Mouse (Mus musculus) hindbrain, embryonic 14.5 days (tissue): ENCODE measurements around the gene Wdr62. TPM values are rescaled to one million over a fixed set of nuclear protein-coding genes. Genes with fewer than 3 reads are reported as not detected.
"Not testable (repeated sequence)": the region's sequence is repeated elsewhere in the genome, so short reads cannot be mapped to it uniquely, and the experiment has no call there.

Experiments used
- ATAC-seq: fragments of 200-750 bp; cut with Nextera tagmentation; 2 replicates; pipeline ENCODE4 v1.8.0; 2017; ENCODE audit warnings: moderate number of reproducible peaks, mild to moderate bottlenecking, moderate TSS enrichment, moderate library complexity; ENCODE audit not compliant: low FRiP score
- DNase-seq: peaks from one replicate; pipeline ENCODE4 v3.0.0-alpha.2; 2015; ENCODE audit warnings: low spot score
- H3K27ac ChIP-seq: fragments of 300-500 bp; sonication (generic); 2 replicates; pipeline ENCODE4 v1.5.1; 2014; ENCODE audit warnings: mild to moderate bottlenecking, moderate library complexity
- H3K27me3 ChIP-seq: fragments of 300-500 bp; sonication (generic); 2 replicates; pipeline ENCODE4 v1.6.1; 2014; ENCODE audit warnings: mild to moderate bottlenecking, low read length, mixed read lengths; ENCODE audit not compliant: control insufficient read depth, insufficient read depth
- H3K36me3 ChIP-seq: fragments of 300-500 bp; sonication (generic); replicated peaks from 2 replicates; pipeline ENCODE4 v1.6.1; 2014; ENCODE audit not compliant: control insufficient read depth, insufficient read depth
- H3K4me1 ChIP-seq: fragments of 300-500 bp; sonication (generic); replicated peaks from 2 replicates; pipeline ENCODE4 v1.6.1; 2014; ENCODE audit warnings: antibody characterized with exemption, low read length, mixed read lengths; ENCODE audit not compliant: control insufficient read depth, insufficient read depth
- H3K4me2 ChIP-seq: fragments of 300-500 bp; sonication (generic); replicated peaks from 2 replicates; pipeline ENCODE4 v1.6.1; 2014; ENCODE audit warnings: mild to moderate bottlenecking, moderate library complexity
- H3K4me3 ChIP-seq: fragments of 300-500 bp; sonication (generic); replicated peaks from 2 replicates; pipeline ENCODE4 v1.5.1; 2014; ENCODE audit warnings: mild to moderate bottlenecking, low read length
- H3K9ac ChIP-seq: fragments of 300-500 bp; sonication (generic); 2 replicates; pipeline ENCODE4 v1.6.1; 2014
- H3K9me3 ChIP-seq: fragments of 300-500 bp; sonication (generic); 2 replicates; pipeline ENCODE4 v1.6.1; 2016; ENCODE audit warnings: low read length; ENCODE audit not compliant: control insufficient read depth
- WGBS: fragments of 180-500 bp; shearing (Covaris S2); extraction: QIAGEN DNeasy Blood & Tissue Kit; methylation state at CpG from one replicate; pipeline ENCODE4 v1.1.7; 2014; 5-methylcytosine and 5-hydroxymethylcytosine counted together
- polyA plus RNA-seq: library from polyadenylated mRNA; unstranded; fragments of >200 nt; fragmentation: Nextera tagmentation; extraction: Ambion mirVana; gene quantifications from 2 replicates; pipeline ENCODE4 v1.2.1, GENCODE M21; 2014

The Wdr62 gene
- polyA plus RNA-seq, 1 experiment from 2014 or later, result 5.7 TPM

DNA sequence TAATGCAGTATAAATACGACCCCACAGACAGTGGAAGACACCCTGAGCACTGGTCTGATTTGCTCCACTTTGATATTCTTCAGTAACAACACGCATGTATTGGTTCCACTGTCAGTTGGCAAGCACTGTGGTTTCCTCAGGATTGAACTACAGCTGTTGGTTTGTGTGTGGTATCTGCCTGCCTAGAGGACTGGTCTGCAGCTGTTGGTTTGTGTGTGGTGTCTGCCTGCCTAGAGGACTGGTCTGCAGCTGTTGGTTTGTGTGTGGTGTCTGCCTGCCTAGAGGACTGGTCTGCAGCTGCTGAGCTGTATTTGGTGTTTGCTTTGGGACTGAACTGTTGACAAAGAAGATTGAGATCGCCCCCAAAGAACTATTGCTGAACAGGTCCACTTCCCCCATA lies 42.8 kb downstream of the Wdr62 start:
- not testable (repeated sequence) for H3K27me3 ChIP-seq, H3K27ac ChIP-seq, H3K4me3 ChIP-seq, H3K4me1 ChIP-seq, DNase-seq, H3K4me2 ChIP-seq, ATAC-seq, H3K9ac ChIP-seq, H3K9me3 ChIP-seq
- H3K36me3 ChIP-seq, result peaks cover 27% of the 10 kb centered on the region
- WGBS, result 95% methylated on average over 3 of the region's 3 CpGs

DNA sequence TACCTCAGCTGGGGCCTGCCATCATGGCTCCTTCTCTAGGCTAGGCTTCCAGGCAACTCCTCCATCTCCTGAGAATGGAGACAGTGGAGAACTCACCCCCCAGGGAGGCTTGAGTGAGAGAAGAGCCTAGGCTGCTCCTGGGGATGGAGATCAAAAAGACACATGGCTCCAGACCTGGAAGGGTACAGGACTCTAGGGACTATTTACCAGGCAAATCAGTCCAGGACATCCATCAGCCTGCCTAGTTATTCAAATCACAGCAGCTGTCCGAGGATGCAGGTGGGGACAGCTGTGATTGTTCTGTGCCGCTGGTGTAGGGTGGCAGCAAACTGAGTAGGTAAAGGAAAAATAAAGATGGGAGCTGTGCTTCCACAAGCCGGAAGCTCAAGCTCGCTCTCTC lies 44.6 kb downstream of the Wdr62 start, which contains the start of gene Ovol3:
Gene Ovol3 (minus strand): TSS at position 101 of the 400 bp plus-strand sequence.
- peaks cover 24% of the 10 kb centered on the region for H3K36me3 ChIP-seq

DNA sequence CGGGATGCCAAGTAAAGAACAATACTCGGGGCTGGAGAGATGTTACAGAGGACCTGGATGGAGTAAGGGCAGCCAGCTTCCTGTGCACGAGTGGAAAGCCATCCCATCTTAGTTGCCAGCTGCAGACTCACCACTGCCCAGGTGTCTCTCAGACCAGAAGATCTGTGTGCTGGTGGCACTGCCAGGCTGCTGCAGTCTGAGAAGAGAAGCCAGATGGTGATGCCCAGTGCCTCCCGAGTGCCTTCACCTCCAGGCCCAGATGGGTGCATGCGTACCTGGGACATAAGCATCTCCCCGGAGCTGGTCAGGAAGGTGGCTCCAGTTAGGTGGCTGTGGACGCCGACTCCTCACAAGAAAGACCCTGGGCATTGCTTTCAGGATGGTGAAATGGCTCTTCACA lies 45.1 kb downstream of the Wdr62 start:
- DNase-seq (no peak), ATAC-seq (no peak)
- Histone ChIP-seq H3K27ac (no peak overlapping the region), H3K27me3 (no peaks in the 10 kb centered on the region), H3K4me2 (no peak overlapping the region), H3K9me3 (no peaks in the 10 kb centered on the region), H3K36me3 (peaks cover 24% of the 10 kb centered on the region), H3K4me3 (no peak overlapping the region), H3K4me1 (peaks cover 10% of the 10 kb centered on the region), H3K9ac (no peak overlapping the region)
- 92% methylated on average over 8 of the region's 8 CpGs for WGBS

More for the DNA sequence above, 44.6 kb downstream of the Wdr62 start, which contains the start of gene Ovol3:
- H3K4me1 ChIP-seq, result peaks cover 8% of the 10 kb centered on the region
- DNase-seq, result no peak
- no peaks in the 10 kb centered on the region for H3K9me3 ChIP-seq
- no peak within 1 kb of the TSS for H3K9ac ChIP-seq
- no peak within 1 kb of the TSS for H3K4me3 ChIP-seq
- H3K27me3 ChIP-seq, result no peaks in the 10 kb centered on the region
- H3K4me2 ChIP-seq, result no peak within 1 kb of the TSS
- WGBS, result 75% methylated on average over 4 of the region's 4 CpGs
- ATAC-seq, result no peak
- no peak within 1 kb of the TSS for H3K27ac ChIP-seq

DNA sequence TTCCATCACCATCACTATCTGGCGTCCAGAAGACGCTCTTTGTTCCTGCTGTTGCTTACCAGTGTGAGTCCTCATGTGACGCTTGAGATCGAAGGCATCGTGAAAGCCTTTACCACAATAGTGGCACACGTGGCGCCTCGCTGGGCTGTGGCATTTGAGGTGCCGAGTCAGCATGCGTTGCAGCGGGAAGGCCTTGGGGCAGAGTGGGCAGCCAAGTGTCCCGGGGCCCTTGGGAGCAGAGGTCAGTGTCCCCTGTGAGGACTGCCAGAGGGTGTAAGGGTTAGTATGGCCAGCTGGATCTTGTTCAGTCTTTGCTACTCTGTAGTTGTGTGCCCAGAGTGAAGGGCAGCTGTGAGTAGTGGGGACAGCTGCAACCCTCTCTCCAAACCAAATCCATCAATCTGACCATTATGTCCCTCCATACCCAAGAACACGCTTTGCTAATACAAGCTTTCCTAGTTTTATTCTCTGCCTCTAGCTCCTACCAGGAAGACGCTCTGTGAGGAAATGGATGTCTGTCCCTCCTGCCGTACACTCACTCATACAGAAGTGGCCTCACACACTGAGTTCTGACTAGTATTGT lies 45.9 kb downstream of the Wdr62 start:
- H3K27me3 ChIP-seq, result no peaks in the 10 kb centered on the region
- WGBS, result 93% methylated on average over 15 of the region's 15 CpGs
- no peak for ATAC-seq

DNA sequence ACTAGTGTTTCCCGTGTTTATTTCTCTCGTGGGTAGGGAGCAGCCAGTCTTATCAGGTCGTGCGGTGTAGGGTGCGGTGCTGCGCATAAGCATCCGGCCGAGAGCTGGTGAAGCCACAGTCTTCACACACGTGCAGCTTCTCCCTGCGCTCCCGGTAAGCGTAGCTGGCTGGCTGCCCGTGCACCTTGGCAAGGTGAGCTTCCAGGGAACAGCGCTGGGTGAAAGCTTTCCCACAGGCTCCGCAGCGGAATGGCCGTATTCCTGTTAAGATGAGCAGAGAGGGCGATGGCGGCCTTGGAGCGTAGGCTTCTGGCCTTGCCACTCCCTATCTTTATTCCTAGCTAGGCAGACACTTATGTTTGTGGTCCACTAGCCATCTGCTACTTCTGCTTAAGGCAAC lies 46.8 kb downstream of the Wdr62 start:
- Histone ChIP-seq H3K36me3 (peaks cover 25% of the 10 kb centered on the region), H3K4me1 (peaks cover 10% of the 10 kb centered on the region), H3K9me3 (no peaks in the 10 kb centered on the region), H3K27me3 (no peaks in the 10 kb centered on the region), H3K27ac (no peak overlapping the region), H3K4me2 (peak overlapping the region; percentile 57), H3K4me3 (peak overlapping the region; percentile 63), H3K9ac (peak overlapping the region; percentile 1; the same call in 1 of the 2 replicates)
- no peak for DNase-seq
- WGBS, result 89% methylated on average over 20 of the region's 20 CpGs
- no peak for ATAC-seq

More for the DNA sequence above, 45.9 kb downstream of the Wdr62 start:
- Histone ChIP-seq H3K36me3 (peaks cover 24% of the 10 kb centered on the region), H3K9me3 (no peaks in the 10 kb centered on the region), H3K27ac (no peak overlapping the region), H3K4me1 (peaks cover 10% of the 10 kb centered on the region), H3K9ac (no peak overlapping the region), H3K4me2 (no peak overlapping the region), H3K4me3 (no peak overlapping the region)
- no peak for DNase-seq

DNA sequence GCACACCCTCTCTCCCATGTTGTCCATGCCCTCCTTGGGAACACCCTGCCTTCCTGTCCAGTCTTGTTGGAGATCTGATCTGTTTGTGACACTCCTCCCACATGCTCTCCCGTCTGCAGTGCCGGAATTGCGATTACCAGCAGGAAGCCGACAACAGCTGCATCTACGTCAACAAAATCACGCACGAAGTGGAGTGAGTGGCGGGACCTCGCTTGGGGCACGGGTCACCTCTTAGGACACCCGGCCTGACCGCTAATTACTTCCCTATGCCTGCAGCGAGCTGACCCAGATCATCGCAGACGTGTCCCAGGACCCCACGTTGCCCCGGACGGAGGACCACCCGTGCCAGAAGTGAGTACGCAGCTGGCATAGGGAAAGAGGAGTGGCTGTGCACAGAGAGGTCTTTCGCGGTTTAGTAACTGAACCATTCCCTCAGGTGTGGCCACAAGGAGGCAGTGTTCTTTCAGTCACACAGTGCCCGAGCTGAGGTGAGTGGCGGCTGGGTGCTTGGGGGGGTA lies 47.5 kb downstream of the Wdr62 start:
- ATAC-seq (no peak; the same call in 1 of the 2 replicates), DNase-seq (peak; percentile 27)
- H3K9ac ChIP-seq, result peak overlapping the region; percentile 75
- peak overlapping the region; percentile 63 for H3K4me3 ChIP-seq
- peaks cover 10% of the 10 kb centered on the region for H3K4me1 ChIP-seq
- peak overlapping the region; percentile 57 for H3K4me2 ChIP-seq
- H3K27ac ChIP-seq, result peak overlapping the region; percentile 96
- H3K27me3 ChIP-seq, result no peaks in the 10 kb centered on the region
- WGBS, result 4% methylated on average over 24 of the region's 24 CpGs
- no peaks in the 10 kb centered on the region for H3K9me3 ChIP-seq
- peaks cover 31% of the 10 kb centered on the region for H3K36me3 ChIP-seq

DNA sequence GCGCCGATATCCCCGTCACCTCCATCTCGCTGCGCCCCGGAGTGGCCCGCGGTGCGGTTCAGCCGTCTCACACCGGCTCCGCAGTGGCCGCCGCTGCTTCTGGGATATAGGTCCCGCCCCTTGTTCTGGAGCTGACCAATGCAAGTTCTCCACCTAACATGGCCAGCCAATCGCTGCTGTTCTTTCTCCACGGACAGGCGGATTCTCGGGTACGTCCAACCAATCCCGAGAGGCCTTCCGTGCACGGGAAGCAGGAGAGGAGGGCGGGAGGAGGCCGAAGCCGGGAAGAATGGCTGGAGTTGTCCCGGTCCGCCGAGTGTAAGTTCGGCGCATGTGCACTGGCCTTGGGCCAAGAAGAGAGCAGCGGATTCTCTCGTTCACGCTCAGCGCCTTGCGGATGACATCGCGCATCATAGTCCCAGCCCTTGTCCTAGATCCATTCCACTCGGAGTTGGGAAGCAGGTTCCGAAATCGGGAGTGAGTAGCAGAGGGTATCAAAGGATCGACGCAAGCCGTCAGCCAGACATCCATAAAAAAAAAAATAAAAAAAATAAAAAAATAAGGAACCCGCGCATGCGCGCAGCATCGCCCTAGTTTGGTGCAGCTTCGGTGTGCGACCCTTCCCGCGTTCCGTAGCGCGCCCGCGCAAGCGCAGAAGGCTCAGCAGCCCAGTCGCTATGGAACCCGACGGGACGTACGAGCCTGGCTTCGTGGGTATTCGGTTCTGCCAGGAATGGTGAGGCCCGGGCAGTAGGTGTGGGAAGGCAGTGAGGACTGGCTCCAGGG lies 48.4 kb downstream of the Wdr62 start, which contains the start of the genes Polr2i and Tbcb:
Gene Polr2i (plus strand): TSS at position 280 of the 786 bp plus-strand sequence.
Gene Tbcb (minus strand): TSS at position 604 of the 786 bp plus-strand sequence.
- ATAC-seq, result peak; percentile 95

DNA sequence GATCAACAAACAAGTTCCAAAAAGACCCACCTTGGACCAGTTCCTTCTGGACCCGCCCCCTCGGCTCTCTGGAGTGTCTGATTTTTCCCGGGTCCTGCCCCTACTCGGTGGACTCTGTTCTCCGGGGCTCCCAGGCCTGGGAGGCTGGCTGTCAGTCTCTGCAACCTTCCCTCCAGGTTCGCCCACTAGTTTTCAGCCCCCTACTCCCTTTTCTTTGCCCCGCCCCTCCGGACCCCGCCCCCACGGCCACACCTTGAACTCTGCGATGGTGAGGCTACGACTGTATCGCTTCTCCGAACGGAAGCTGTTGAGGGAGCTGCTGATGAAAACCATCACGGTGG lies 48.9 kb downstream of the Wdr62 start:
- H3K4me3 ChIP-seq, result peak overlapping the region; percentile 63
- peak overlapping the region; percentile 60 for H3K4me2 ChIP-seq
- peaks cover 10% of the 10 kb centered on the region for H3K4me1 ChIP-seq
- peaks cover 45% of the 10 kb centered on the region for H3K36me3 ChIP-seq
- peak overlapping the region; percentile 96 for H3K27ac ChIP-seq
- DNase-seq, result no peak
- WGBS, result under 1% methylated on average over 16 of the region's 16 CpGs
- no peaks in the 10 kb centered on the region for H3K27me3 ChIP-seq
- H3K9me3 ChIP-seq, result no peaks in the 10 kb centered on the region
- peak; percentile 49; the same call in 1 of the 2 replicates for ATAC-seq
- H3K9ac ChIP-seq, result peak overlapping the region; percentile 75

More for the DNA sequence above, 48.4 kb downstream of the Wdr62 start, which contains the start of the genes Polr2i and Tbcb:
- WGBS, result under 1% methylated on average over 67 of the region's 67 CpGs
- Histone ChIP-seq H3K4me1 (peaks cover 10% of the 10 kb centered on the region), H3K4me3 (peak within 1 kb of the TSS; percentile 63), H3K27me3 (no peaks in the 10 kb centered on the region), H3K9me3 (no peaks in the 10 kb centered on the region), H3K4me2 (peak within 1 kb of the TSS; percentile 60), H3K36me3 (peaks cover 39% of the 10 kb centered on the region), H3K27ac (peak within 1 kb of the TSS; percentile 96), H3K9ac (peak within 1 kb of the TSS; percentile 75)
- DNase-seq, result peak; percentile 98

DNA sequence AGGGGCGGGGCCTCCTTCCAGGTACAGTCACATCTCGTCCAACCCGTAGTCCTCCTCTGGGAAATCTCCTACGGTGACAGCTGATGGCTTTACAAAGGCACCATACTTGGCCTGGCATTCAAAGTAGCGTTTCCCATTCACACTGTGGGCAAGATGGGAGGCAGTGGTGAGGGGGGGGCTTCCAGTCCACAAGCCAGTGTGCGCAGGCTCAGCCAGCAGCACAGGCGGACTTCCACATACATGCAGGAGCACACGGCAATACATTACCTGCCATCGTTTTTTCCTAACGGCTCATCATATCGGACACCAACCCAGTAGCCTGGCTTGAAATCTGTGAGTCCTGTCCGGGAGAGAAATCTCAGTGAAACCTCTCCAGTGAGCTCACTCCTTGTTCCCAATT lies 56.0 kb downstream of the Wdr62 start:
- Histone ChIP-seq H3K9ac (no peak overlapping the region), H3K27me3 (no peaks in the 10 kb centered on the region), H3K9me3 (no peaks in the 10 kb centered on the region), H3K4me1 (no peaks in the 10 kb centered on the region; the same call in 1 of the 2 replicates), H3K36me3 (peaks cover 57% of the 10 kb centered on the region), H3K27ac (no peak overlapping the region), H3K4me2 (no peak overlapping the region), H3K4me3 (no peak overlapping the region)
- DNase-seq (no peak), ATAC-seq (no peak)
- WGBS, result 91% methylated on average over 12 of the region's 12 CpGs
